Mouse (Mus musculus) R1 (cell line): ENCODE results near the gene Stim1.
A peak's percentile ranks its signal among the peaks of the same experiment; 100 is the strongest.

Experiments used
- DNase-seq: peaks from one replicate; pipeline ENCODE4 v3.0.0-alpha.2; 2018; ENCODE audit warnings: low read depth, low spot score

Stim1 gene

GRCm38 (mm10) chr7:102302471-102302870, 34.9 kb downstream of the Stim1 start:
- DNase-seq, result no peak

- DNase-seq, result no peak
These were observed 38.0 kb downstream of the Stim1 start for GRCm38 (mm10) chr7:102305596-102305995.

- no peak for DNase-seq
These were observed 42.7 kb downstream of the Stim1 start for GRCm38 (mm10) chr7:102310266-102310665.

GRCm38 (mm10) chr7:102310821-102311220, 43.2 kb downstream of the Stim1 start:
- no peak for DNase-seq

GRCm38 (mm10) chr7:102312840-102313534, 45.4 kb downstream of the Stim1 start:
- DNase-seq, result no peak

- no peak for DNase-seq
These were observed 45.9 kb downstream of the Stim1 start for GRCm38 (mm10) chr7:102313535-102313863.

GRCm38 (mm10) chr7:102314107-102314506, 46.5 kb downstream of the Stim1 start:
- DNase-seq, result no peak

- DNase-seq, result no peak
These were observed 47.3 kb downstream of the Stim1 start for GRCm38 (mm10) chr7:102314908-102315307.

GRCm38 (mm10) chr7:102315435-102315834, 47.8 kb downstream of the Stim1 start:
- peak; percentile 39 for DNase-seq

GRCm38 (mm10) chr7:102317583-102318168, 50.1 kb downstream of the Stim1 start:
- DNase-seq, result no peak

- no peak for DNase-seq
These were observed 54.5 kb downstream of the Stim1 start for GRCm38 (mm10) chr7:102322137-102322536.

GRCm38 (mm10) chr7:102326323-102326722, 58.7 kb downstream of the Stim1 start:
- no peak for DNase-seq

GRCm38 (mm10) chr7:102330270-102330669, 62.7 kb downstream of the Stim1 start:
- no peak for DNase-seq

GRCm38 (mm10) chr7:102331476-102331875, 63.9 kb downstream of the Stim1 start:
- no peak for DNase-seq

GRCm38 (mm10) chr7:102333741-102334140, 66.1 kb downstream of the Stim1 start:
- DNase-seq, result no peak

- no peak for DNase-seq
These were observed 69.7 kb downstream of the Stim1 start for GRCm38 (mm10) chr7:102337326-102337725.

- DNase-seq, result no peak
These were observed 70.3 kb downstream of the Stim1 start for GRCm38 (mm10) chr7:102337898-102338297.

- DNase-seq, result no peak
These were observed 71.3 kb downstream of the Stim1 start for GRCm38 (mm10) chr7:102338956-102339355.

GRCm38 (mm10) chr7:102345893-102346292, 78.3 kb downstream of the Stim1 start:
- no peak for DNase-seq

GRCm38 (mm10) chr7:102347327-102347726, 79.7 kb downstream of the Stim1 start:
- DNase-seq, result no peak

GRCm38 (mm10) chr7:102348681-102349080, 81.1 kb downstream of the Stim1 start:
- DNase-seq, result no peak

- DNase-seq, result no peak
These were observed 81.6 kb downstream of the Stim1 start for GRCm38 (mm10) chr7:102349236-102349635.

- DNase-seq, result no peak
These were observed 85.8 kb downstream of the Stim1 start for GRCm38 (mm10) chr7:102353420-102353819.

GRCm38 (mm10) chr7:102358124-102358523, 90.5 kb downstream of the Stim1 start:
- no peak for DNase-seq
